Mouse (Mus musculus) left cerebral cortex, adult 8-10 months (tissue): ENCODE measurements at regions not wholly inside any gene's neighbourhood (a gene's known extent, or its start where the extent isn't known, plus 50 kb on each side); places are given as distances from the start of the nearest gene placed in this dataset.
"Not testable (repeated sequence)": the region's sequence is repeated elsewhere in the genome, so short reads cannot be mapped to it uniquely, and the experiment has no call there.

ENCODE experiments used
- DNase-seq, 2 experiments: peaks; one replicate each; pipeline ENCODE4 v3.0.0; 2022; ENCODE audit warnings: low spot score in 2 of 2

DNA sequence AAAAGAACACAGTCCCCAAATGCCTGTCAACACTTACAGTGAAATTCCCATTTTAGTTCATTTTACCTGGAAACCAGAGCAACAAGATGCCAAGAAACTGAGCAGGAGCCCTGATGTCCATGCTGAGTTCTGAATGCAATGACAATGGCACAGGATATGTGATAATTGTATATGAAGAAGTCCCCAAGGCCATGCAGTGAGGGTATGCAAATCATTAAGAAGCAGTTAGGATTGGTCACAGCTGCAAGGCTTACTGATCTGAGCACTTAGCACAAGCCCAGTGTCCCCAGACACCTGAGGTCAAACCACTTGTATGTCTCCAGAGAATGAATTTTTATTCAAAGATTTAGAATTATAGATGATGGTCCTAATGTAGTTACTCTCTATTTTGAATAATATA lies 419.0 kb upstream of the Tacstd2 start:
- not testable (repeated sequence) for DNase-seq

DNA sequence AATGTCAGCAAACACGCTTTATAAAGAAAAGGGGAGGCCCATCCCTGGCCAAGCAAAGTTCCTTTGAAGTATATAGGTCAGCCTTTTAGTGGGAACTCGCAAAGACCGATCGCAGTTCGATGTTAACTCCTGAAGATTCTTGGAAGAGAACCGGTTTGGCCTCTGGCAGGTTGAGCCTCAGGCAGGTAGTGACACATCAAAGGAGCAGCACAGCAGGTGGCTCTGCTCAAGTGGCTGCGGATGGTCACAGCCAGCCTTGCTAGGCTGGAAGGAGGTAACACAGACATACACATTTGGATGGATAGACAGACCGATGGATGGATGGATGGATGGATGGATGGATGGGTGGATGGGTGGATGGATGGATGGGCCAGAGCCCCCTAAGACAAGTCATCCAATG lies 395.9 kb upstream of the Tacstd2 start:
- DNase-seq = not testable (repeated sequence)

GRCm38 (mm10) chr6:67922537-67922936 lies 386.9 kb upstream of the Tacstd2 start:
- no peak for DNase-seq

- peak in 1 of 2 experiments; percentile 9 for DNase-seq
Measured at GRCm38 (mm10) chr6:67913903-67914302, 378.3 kb upstream of the Tacstd2 start.

DNA sequence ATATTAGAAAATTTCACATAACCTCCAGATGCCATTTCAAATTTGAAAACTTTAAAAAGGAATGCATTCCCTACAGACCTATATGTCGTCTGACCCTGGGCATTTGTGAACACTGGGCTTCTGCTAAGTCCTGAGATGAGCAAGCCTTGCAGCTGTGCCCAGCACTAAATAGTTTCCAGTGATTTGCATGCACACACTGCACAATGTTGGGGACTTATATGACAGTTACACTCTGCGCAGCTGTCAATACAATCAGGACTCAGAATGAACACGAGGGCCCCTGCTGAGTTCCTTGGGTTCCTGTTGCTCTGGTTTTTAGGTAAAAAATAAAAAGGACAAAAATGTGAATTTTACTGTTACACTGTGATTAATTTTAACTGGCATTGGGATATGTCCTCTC lies 377.7 kb upstream of the Tacstd2 start:
- no peak for DNase-seq

DNA sequence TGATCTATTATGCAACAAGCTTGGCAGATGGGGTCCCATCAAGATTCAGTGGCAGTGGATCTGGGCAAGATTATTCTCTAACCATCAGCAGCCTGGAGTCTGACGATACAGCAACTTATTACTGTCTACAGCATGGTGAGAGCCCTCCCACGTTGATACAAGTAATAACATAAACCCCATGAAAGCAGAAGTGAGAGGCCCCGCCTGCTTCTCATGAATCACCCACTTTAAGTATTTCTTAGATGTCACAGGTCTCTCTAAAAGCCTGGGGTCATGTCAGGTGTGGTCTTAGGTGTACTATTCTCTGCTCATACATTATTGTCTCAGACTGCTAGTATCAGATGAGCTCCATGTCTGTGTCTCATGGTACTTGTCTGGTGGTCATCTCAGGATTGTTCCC lies 360.9 kb upstream of the Tacstd2 start:
- DNase-seq = no peak

- DNase-seq = no peak
Measured at GRCm38 (mm10) chr6:67895858-67896257, 360.3 kb upstream of the Tacstd2 start.

- no peak for DNase-seq
Measured at GRCm38 (mm10) chr6:67887586-67887985, 352.0 kb upstream of the Tacstd2 start.

GRCm38 (mm10) chr6:67884893-67885292 lies 349.3 kb upstream of the Tacstd2 start:
- no peak for DNase-seq

DNA sequence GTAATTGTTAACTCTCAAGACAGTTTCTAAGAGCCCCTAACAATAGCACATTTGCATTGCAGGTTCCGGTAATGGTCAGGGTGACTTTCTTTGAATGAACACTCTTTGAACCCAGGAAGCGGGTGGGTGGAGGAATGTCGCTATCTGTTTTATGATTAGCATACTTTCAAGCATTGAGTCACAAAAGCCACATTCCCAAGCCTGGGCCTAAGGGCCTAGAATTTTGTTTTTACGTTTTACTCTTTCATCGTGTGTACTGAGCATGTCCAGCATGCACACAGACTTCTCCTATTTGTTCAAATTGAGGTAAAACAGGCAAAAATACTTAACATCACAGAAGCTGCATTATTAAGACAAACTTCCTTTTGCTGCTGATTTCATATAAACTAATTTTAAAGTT lies 345.9 kb upstream of the Tacstd2 start:
- not testable (repeated sequence) for DNase-seq

DNA sequence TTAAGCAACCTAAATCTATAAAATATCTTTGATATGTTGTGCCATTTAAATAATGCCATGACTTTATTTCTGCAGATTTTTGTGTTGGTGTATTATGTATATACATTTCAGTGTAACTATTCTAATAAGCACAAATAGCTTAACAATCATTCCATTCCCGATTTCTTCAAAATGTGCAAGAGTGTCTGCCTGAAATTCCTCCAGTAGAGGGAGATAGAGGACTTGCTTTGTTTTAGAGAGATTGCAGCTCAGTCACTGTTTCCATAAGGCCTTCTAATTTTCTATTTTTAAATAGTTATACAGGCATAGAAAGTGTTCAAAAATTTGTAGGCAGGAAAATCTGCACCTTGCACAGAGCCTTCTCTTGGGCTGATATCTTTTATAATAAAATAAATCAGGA lies 322.3 kb upstream of the Tacstd2 start:
- not testable (repeated sequence) for DNase-seq

DNA sequence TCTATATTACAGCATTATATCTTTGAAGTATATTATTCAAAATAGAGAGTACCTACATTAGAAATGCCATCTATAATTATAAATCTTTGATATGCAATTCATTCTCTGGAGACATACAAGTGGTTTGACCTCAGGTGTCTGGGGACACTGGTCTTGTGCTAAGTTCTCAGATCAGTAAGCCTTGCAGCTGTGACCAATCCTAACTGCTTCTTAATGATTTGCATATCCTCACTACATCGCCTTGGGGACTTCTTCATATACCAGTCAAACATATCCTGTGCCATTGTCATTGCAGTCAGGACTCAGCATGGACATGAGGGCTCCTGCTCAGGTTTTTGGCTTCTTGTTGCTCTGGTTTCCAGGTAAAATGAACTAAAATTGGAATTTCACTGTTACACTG lies 303.9 kb upstream of the Tacstd2 start:
- DNase-seq = not testable (repeated sequence)

GRCm38 (mm10) chr6:67812478-67812877 lies 276.9 kb upstream of the Tacstd2 start:
- DNase-seq = not testable (repeated sequence)

DNA sequence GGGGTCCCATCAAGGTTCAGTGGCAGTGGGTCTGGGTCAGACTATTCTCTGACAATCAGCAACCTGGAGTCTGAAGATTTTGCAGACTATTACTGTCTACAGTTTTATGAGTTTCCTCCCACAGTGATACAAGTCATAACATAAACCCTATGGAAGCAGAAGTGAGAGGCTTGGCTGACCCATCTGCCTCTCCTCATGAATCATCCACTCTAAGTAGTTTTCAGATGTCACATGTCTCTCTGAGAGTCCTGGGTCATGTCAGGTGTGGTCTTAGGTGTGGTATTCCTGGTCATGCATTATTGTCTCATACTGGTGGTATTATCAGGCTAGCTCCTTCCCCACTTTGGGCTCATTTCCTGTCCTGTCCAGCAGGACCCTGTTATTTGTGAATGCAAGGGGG lies 255.8 kb upstream of the Tacstd2 start:
- DNase-seq = no peak

DNA sequence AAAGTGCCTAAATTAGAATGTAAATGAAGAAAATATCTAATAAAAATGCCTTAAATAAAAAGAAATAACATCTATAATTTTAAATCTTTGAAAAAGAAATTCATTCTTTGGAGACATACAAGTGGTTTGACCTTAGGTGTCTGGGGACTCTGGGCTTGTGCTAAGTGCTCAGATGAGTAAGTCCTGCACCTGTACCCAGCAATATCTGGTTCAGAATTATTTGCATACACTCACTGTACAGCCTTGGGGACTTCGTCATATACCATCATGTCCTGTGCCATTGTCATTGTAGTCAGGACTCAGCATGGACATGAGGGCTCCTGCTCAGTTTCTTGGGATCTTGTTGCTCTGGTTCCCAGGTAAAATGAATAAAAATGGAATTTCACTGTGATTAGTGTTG lies 255.1 kb upstream of the Tacstd2 start:
- no peak for DNase-seq

DNA sequence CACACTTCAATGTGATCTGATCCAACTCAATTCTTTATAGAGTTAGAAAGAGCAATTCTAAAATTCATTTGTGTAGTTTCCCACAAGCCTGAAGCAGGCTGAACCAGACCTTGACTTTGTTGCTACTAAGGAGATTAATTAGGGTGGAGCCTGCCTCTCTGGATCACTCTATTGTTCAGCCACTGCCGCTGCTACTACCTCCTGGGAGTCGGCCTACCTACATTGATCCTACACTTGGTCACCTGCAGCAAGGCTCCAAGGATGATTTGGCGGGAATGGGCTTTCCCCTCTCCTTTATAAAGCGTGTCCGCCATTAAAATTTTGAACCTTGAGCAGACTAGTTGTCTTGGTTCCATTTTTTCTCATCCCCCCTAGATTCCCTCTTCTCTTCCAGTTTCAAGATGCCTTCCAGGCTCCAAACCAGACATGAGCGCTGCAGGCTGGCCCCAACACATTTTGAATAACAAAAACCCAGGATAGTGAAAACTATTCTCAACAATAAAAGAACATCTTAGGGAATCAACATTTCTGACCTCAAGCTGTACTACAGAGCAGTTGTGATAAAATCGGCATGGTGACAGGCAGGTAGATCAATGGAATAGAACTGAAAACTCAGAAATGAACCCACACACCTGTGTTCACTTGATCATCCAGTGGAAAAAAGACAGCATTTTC lies 251.6 kb upstream of the Tacstd2 start:
- DNase-seq = no peak

DNA sequence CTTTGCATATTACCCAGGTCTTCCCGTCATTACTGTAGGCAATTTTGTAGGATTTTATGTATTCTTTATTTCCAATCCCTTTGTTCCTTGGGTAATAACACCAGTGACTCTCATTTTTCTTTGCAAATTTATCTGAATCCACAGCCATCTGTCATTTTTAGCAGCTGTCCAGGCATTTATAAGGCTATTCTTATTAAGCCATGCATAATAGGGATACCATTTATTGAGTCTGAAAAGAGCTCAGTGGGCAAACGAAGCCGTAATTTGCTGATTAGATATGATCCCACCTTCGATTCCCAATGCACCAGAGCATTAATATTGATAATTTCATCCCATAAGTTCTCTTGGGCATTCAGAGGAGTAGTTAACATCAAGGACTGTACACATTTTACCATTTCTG lies 243.3 kb upstream of the Tacstd2 start:
- no peak for DNase-seq

- DNase-seq = not testable (repeated sequence)
Measured at GRCm38 (mm10) chr6:67754102-67754501, 218.5 kb upstream of the Tacstd2 start.

DNA sequence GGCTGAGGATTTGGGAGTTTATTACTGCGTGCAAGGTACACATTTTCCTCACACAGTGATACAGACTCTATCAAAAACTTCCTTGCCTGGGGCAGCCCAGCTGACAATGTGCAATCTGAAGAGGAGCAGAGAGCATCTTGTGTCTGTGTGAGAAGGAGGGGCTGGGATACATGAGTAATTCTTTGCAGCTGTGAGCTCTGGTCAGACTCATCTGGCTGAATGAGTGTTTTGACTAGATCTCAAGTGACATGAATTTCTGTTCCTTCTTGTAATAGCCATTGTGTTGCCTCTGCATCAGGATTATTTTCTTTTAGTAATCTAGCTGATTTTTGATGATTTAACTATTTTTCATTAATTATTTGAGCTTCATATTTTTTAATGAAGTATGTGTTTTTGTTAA lies 190.0 kb upstream of the Tacstd2 start:
- no peak for DNase-seq

DNA sequence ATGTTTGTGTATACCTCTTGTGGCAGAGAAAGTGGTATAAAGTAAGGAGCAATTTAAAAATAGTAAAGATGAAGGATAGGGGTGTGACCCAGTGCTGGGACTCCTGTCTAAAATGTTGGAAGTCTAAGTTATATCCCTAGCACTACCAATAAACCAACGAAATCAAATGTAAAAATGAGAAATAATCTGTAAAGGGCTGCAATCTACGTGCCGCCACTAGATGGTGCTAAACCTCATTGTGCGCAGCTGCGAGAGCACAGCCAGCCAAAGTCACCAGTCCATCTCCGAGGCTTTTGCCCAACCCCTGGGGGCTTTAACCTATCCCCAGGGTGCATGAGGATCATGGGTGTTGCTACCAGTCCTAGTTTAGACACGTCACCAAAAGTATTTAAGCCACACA lies 163.4 kb upstream of the Tacstd2 start:
- DNase-seq = peak in 1 of 2 experiments; percentile 4

DNA sequence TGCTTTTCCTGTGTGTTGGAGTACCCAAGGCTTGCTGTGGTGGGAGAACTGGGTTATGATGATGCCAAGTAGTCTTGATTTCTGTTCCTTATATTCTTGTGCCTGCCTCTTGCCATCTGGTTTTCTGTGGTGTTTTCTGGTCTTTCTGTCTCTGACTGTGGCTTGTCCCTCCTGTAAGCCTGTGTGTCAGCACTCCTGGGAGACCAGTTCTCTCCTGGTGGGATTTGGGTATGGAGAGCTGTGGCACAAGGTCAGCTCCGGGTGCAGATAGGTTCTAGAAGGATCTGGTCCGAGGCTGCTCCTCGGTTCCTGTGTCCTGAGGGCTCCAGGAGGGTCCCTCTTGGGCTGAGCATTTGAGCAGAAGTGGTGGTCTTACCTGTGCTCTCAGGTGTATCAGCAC lies 155.4 kb upstream of the Tacstd2 start:
- DNase-seq = not testable (repeated sequence)

- DNase-seq = not testable (repeated sequence)
Measured at GRCm38 (mm10) chr6:67683105-67683504, 147.5 kb upstream of the Tacstd2 start.

DNA sequence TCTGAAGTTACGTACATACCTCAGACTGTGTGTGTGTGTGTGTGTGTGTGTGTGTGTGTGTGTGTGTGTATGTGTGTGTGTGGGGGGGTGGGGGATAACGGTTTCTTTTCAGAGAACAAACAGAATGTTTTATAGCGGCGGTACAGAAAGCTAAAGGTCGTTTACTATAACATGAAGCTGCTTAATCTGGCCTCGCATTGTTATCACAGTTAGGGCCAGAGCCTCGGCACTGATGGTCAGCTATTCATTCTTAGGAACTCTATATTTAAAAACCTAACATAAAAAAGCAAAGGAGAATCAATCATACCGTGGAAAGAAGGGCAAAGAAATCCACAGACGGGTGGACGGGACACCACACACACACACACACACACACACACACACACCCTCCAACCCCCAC lies 146.0 kb upstream of the Tacstd2 start:
- not testable (repeated sequence) for DNase-seq

DNA sequence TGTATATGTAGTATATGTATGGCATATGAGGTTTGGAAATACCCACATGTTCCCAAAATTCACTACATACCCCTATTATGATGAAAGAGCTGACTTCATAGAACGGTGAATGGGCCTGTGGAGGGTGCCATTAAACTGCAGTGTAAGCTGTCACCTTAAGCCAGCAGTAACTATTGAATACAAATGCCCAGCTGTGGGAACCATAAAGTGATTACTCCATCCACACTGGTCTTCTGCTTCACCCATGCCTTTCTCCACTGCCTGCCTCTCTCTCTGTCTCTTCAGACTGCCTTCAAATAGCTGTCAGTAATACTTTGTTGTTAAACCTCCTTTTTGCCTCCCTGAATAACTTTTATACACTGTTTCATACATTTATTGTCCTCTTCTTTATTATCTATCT lies 143.5 kb upstream of the Tacstd2 start:
- not testable (repeated sequence) for DNase-seq
